Mouse (Mus musculus): Measurements from ENCODE around the gene Hoxc11.
A peak's percentile ranks its signal among the peaks of the same experiment; 100 is the strongest.

Hoxc11 gene

DNA sequence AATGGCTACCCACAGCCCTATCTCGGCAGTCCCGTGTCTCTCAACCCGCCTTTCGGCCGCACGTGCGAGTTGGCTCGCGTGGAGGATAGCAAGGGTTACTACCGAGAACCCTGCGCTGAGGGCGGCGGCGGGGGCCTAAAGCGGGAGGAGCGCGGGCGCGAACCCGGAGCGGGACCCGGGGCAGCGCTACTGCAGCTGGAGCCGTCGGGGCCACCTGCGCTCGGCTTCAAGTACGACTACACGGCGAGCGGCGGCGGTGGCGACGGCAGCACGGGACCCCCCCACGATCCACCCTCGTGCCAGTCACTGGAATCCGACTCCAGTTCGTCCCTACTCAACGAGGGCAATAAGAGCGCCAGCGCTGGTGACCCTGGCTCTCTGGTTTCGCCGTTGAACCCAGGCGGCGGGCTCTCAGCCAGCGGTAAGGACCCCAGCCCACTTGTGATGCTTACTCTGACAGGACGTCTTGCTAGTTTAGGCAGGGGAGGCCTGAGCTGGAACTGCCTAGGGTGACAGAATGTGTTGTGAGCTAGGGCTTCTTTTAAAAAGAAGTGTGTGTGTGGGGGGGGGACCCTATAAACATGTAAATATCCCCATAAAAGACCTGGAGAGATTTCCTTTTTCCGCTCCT lies 17.1 kb upstream of the Hoxc11 start:
- DNase-seq, result no peak

DNA sequence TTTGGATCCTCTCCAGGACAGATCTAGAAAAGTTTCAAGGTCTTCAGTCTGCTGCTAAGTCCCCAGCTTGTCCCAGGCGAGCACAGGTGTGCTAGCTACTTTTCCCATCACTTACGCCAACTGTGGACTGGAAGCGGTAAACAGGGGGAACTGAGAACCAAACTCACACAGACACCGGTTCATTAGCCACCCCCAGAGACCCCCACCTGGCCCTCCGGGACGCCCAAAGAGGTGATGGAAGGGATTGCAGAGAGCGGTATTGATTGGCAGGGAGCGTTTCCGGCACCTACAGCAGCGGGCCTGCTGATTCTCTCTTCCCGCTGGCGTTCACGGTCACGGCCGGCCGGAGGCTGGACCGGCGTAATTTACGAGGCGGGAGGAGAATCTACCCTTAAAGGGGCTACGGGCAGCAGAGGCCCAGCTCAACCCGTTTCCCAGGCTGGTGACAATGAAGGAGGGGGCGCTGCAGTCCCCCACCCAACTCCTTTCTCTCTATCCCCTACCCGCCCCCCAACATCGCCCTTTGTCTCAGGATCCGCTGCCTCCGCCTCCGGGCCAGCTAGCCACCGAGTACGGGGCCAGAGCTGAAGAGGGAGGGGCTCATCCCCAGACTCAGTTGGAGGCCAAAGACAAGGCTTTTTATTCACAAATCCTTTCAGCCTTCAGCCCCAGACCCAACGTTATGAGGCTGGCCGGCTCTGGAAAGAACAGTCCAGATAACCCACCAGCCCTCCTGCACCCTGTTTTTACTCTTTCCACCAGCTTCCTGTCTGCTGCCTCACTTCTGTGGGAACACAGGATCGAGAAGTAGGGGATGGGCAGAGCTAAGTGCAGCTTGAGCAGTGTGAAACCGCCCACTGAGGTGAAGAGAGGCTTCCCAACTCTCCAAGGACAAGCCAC lies 14.7 kb upstream of the Hoxc11 start:
- peak; percentile 79 for DNase-seq

DNA sequence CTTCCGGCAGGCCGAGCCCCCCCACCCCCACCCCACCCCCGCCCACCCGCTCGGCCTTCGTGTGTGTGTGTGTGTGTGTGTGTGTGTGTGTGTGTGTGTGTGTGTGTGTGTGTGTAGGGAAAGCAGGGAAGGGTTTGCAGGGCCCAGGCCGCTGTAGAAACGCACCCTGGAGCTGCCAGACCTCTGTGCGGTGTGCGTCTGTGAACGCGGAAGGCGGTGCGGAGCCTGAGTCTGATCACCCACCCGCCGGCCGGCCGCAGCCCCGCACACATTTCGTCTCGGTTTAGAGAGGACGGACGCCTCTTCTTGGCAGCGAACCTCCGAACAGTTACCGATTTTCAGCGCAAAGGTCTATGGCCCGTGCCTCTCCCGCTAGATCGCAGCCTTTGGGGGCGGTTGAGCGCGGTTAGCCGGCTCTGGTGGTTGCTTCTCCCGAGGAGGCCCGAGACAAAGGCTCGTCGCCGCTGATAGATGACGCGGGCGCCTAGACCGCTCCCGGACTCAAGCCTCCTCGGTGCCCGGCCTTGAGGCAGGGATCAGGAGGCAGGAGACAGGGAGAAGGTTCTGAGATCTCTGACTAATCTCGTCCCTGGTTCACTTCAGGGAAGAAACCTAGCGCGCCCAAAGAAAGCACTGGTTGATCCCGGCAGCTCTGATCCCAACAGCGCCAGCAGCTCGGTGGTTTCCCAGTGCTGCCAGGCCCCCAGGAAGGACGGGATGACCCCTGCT lies 11.3 kb upstream of the Hoxc11 start:
- DNase-seq, result no peak

DNA sequence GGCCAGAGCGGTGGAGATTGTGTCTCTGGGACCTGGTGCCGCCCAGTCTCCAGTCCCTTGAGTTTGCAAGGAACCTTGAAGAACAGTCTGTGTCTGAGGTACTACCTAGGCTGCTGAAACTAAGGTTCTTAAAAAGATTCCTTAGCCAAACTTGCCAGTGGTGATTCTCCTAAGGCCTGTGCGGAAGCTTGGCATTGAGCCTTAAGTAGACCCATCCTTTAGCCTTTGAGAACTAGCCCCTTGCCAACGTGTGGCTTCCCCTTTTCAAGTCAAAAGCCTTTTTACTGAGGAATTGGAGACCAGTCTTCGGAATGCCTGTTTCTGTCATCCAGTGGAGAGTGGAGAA lies 10.8 kb upstream of the Hoxc11 start:
- no peak for DNase-seq

DNA sequence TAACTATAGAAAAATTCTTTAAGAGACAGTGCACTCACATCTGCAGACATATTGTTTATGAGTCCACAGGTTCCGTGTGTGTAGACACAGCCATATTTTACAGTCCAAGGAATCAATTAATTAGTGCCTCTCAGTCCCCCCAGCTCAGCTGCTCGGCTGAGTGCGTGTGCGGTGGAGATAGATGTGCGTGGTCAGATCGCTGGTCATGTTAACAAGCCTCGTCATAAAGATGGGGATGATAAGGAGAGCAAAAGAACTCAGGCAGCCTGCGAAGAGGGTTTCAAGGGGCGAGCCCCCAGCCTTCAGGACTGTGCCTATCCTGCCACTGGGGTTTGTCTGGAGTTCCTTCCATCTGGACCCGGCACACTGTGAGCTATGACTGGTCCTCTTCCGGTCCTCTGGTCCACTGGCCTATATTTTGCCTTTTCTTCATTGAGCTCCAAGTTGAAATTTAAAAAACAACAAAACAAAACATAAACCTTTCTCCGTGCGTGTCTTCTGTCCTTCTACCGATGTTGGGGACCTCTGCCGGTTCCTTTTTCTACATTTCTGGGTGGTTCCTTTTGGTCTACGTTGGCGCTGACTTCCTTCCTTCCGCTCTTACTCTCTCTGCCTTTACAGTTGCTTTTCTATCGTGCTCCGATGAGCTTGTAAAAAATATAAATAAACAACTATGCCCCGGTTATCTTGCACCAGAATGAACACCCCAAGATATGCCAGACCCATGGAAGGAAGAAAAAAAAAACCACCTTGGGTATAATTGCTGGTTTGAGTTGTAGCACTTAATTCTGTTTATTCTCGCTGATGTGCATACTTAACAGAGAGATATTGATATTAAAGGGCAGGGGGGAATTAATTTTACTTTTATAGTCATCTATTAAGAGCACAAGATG lies 8.8 kb upstream of the Hoxc11 start:
- no peak for DNase-seq

DNA sequence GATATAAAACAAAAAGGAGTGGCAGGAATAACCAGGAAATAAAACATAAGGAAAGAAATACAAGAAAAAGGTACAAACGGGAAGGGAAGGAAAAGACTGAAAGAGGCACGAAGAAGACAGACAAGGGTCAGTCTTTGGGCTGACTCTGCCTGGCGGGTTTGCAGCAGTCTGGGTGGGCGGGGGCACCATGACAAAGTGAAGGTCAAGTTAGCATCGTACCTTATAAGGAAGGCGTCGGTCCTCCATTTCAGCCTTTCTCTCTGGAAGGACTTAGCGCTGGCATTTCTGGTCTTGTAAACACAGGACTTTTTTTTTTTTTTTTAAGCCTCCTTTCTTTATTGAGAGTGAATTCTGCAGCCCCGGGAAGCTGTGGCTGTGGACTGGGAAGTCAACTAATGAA lies 7.0 kb upstream of the Hoxc11 start:
- no peak for DNase-seq

DNA sequence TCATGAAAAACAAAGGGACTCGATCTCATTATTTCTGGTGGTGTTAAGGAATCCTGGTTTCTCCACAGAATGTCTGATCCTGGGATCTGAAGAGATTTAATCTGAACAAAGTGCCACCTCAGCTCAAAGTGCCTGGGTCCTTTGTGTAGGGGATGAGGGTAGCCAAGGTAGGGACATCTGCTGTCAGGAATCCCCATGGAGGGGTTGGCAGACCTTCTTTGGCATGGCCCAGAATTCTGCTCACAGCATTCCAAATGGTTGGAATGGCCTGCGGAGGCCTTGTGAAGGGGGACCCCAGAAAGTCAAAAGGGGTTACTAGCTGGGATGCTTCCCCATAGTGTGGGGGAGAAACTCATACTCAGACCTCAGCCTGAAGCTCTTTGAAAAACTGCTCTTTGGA lies 5.4 kb upstream of the Hoxc11 start:
- no peak for DNase-seq

DNA sequence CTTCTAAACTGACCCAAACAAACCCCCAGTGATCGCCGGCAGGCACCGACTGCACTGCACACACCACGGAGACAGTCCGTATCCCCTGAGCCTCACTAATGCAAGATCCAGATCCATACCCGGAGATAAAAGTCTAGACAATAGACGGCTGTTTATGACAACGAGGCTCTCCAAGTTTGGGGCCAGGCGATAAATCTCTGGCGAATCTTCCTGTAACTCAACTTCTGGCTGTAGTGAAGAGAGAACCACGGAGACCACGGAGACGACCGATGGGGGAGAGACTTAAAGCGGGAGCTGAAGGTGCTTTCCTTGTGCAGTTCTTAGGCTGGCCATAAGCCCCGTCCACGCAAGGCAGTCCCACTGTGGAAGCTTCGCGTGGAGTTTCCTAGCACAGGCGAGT lies 4.5 kb upstream of the Hoxc11 start:
- no peak for DNase-seq

DNA sequence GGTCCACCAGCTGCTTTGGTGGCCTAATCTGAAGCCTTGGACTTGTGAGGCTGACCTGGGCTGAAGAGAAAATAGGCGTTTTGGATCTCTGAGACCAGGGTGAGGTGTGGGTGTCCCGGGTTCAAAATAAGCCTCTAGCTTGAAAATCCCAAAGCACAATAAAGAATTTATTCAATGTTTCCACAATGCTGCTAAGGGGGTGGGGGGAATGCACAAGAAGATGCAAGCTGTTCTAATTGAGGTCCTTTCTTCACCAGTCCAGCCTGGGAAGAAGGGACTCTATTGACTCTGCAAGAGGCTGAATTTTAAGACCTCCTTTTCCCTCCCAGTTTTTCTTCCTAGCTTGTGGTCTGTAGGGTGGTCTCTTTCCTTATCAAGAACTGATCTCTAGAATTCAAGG lies 3.4 kb upstream of the Hoxc11 start:
- DNase-seq, result no peak

DNA sequence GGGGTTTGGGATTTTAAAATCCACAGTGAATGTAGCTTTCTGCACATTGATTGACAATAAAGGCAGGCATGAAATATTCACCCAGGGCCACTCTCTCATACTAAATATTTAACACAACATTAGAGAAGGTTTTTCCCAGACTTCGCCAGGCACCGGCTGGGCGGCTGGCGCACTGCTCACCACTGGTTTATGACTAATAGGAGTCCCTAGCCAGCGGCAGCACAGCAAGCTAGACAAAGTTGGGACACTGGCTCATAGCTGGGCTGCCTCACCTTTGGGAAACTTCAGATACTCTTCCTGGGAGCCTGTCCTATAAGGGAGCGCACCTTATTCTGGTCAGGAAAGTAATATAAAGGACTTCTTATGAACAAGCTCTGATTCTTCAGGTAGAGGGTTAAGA lies 666 bp upstream of the Hoxc11 start:
- no peak for DNase-seq

DNA sequence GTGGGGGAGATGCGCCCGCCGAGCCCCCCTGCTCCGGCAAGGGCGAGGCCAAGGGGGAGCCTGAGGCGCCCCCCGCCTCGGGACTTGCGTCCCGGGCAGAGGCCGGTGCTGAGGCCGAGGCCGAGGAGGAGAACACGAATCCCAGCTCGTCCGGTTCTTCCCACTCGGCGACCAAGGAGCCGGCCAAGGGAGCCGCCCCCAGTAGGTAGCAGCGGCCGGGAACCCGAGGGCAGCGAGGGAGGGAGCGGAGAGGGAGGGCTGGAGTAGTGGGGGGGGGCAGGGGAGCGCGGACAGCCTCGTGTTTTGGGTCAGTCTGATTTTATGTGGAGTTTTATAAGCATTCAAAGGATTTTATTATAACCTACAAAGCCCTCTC lies 768 bp downstream of the Hoxc11 start:
- no peak for DNase-seq

DNA sequence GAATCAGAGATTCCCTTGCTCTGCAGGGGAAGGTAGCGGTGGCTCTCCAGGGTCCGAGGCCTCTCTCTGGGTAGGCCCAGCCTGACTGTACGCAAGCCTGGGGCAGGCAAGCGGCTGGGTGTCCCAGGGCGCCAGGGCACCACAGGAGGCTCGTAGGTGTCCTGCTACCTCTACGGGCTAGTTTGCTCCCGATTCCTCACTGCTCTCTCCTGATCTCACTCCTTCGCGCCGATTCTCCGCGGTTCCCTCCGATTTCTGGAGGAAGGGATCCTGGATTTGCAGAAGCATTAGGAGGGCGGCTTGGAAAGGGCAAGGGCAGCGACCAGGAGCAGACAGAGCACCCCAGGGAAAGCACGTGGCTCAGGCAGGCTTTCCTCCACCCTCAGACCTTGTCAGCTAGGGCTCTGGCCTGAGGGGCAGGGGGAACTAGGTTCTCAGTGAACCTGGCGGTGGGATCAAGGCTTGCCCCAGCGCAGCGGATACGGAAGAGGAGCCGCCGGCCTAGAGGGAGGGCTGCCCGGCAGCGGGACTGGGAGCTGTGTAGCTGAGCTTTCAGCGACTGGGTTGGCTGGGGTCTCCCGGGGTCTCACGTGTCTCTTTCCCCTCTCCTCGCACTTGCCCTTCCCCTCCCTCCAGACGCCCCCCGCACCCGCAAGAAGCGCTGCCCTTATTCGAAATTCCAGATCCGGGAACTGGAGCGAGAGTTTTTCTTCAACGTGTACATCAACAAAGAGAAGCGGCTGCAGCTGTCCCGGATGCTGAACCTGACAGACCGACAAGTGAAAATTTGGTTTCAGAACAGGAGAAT lies 1.8 kb downstream of the Hoxc11 start:
- DNase-seq, result no peak

DNA sequence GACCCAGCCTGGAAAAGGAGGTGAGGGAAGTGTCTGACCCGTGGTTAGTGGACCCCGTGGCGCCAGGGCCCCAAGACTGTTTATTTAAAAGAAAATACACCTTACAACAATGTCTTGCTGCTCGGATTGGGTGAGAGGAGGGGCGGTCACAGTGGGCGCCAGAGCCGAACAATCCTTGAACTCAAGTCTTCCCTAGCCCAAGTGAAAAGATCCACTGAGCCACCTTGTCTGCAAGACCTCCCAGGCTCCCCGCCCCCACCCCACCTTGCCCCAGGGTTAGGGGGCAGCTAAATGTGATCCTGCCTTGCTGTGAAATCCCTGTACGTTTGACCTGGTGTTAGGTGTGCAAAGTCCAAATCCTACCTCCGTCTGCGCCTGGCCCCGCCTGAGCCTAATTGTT lies 2.7 kb downstream of the Hoxc11 start:
- DNase-seq, result no peak

DNA sequence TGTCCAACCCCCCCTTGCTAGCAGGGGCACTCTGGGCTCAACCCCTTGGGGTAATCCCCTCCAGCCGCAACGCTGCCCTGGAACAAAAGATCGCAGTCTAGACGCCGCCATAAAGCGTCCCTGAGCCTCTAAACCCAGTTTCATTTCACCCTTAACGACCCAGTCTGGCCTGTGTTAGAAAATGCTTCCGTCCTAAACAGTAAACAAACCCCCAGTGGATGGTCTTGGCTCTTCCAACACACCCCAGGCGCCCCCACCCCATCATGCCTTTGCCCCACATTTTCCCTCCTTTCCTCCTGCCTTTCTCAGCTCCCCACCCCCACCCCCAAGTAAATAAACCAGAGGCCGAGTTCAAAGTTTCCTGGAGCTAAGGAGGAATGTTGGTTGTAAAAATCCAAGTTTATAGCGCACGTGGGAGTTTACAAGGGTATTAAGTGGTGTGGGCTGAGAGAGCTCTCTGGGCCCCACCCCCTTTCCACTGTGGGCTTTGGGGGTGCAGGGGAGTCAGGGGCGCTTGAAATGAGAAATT lies 5.5 kb downstream of the Hoxc11 start:
- no peak for DNase-seq

DNA sequence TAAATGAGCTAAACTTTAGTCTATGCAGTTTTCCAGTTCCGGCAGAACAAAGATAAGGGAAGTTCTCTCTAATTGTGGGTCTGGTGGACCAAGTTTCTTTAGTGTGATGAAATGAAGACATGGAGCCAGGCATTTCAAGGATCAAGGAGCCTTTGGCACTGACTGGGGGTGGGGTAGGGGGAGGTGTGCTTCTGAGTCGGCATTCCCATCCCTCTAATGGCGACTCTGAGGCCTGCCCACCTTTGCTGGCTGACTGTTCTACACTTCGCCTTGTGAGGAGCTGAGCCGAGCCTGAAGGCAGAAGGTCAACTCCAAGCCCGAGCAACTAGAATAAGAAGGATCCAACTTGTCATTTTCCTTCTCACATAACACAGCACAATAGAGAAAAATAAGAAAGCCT lies 7.5 kb downstream of the Hoxc11 start:
- no peak for DNase-seq

DNA sequence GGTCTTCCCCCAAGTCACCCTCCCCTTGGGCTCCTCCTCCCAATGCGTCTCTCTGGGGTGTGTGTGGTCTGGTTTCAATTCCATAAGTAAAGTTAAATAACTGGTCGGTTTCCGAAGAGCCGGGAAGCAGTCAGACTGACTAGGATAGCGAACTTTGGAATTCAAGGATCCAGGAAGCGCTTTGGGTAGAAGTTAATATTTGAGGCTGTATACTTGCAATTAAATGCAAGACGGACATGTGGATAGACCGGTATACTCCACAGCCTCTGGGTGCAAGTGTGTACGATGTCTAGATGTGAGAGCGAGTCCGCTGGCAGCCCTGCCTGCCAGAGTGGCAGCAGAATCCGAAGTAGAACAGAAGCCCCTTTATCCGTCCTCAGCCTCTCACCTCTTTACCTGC lies 8.3 kb downstream of the Hoxc11 start:
- no peak for DNase-seq

DNA sequence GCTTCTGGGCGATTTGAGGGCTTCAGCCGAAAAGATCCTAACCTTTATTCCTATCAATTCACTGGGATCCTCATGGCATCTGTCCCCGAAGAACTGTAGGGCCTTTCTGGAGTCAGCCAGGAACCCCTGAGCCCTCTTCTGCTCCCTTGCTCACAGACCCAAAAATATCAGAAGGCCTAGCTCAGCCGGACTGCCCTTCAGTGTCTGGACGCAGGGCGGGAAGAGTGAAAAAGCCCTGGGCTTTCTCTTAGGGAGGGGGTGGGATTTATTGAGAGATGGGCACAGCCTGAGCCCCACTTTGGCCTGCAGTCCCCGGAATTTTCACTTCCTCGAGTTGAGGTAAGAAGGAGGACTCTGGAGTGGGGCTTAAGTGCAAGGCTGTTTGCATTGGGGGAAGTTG lies 9.0 kb downstream of the Hoxc11 start:
- DNase-seq, result no peak

DNA sequence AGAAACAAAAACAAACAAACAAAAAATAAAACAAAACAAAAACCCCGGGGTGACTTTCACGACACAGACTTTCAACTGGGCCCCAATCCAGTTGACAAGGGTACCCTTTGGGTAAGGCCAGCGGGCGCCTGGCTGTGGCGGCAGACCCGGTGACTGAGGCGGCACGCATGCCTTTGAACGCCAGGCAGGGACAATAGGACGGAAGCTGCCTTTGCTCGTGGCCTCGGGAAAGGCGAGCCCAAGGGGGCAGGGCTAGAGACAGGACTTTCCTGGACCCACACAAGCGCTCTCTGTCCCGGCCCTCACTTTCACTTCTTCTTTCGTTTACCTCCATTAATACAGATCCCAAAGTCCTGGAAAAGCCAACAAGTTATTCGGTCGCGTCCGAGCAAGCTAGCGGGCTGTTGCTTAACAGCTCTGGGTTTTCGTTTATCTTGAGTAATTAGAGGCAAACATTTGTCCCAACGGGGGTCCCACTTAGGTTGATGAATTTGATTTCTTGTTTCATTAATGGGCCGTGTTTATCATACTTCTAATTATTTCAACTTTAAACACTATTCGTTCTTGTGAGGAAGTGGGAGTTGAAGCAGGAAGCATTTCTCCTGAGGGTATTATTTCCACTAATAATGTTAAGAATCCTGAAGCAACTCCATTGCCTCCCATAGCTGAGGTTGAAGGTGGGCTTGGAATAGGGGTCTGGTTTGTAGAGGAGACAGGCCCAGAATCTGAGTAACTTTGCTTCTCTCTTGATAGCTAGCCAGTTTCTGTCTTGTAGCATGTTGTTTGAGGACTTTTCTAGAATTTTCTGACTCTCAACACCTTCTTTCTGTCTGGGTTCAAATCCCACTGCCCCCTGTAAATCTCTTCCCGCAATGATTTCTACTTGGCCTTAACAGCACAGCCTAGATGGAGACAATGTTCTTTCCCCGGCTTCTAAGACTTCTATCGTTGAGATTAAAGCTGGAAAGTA lies 9.7 kb downstream of the Hoxc11 start:
- no peak for DNase-seq

DNA sequence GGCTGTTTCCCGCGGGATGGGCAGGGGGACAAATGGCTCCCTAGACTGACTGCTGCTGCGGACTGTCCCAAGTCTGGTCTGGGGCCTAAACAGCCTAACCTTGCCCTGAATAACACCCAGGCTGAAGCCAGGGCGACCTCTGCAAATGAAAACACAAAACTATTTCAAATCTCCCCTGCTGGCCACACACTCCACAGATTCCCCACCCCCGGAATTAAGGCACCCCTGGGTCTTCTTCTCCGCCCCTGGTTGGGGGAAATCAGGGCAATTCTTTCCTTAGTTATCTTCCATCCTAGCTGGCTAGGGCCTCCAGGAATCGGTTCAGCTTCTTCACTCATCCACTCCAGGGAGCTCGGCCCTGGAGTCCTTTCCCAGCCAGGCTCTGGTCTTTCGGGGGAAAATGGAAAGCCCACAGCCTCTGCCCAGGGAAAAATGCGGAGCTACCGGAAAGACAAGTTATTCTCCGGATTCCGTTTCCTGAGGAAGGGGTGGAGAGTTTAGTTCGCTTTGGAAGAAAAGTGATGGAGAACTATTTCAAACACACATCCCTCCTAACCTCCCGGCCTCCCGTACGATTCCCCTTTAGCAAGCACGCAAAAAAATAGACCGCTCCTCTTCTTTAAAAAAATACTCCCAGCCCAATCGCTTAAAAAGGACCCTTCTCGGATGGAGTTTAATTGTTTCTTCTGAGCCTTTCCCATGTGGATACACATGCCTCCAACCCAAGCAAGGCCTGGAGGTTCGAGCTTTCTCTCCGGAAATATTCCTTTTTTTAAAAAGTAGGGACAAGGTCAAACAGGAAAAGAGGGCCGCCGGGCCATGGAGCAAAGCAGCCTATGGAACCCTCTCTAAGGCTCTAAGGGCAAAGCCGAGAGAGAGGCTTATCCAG lies 11.0 kb downstream of the Hoxc11 start:
- no peak for DNase-seq
